Mouse (Mus musculus) frontal cortex, postnatal 14 days (tissue): ENCODE data around the gene Klhl8.

ENCODE experiments used
- DNase-seq, 2 experiments: peaks; one replicate each; pipeline ENCODE4 v3.0.0; 2022; ENCODE audit warnings: low spot score in 2 of 2

Gene Klhl8

GRCm38 (mm10) chr5:103813997-103814542, 97.0 kb downstream of the Klhl8 start:
- DNase-seq = no peak

DNA sequence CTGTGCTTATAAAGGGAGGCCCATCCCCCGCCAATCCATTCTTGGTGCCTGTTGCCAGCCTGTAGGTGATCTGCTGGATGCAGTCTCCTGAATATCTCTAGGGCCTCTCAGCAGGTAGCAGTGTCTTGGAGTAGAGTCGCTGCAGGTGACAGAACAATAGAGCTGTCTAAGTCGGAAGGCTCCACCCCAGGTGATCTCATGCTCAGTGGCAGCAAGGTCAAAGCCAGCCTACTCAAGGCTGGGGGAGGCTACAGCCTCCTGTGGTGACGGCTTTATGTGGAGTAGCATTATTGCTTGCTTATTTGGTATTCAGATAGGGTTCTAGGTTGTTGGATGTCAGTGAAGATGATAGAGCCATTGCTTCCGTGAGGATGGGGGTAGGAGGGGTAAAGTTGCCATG, 97.8 kb downstream of the Klhl8 start:
- no peak for DNase-seq
